Mouse (Mus musculus) embryonic facial prominence, embryonic 15.5 days (tissue): Measurements from ENCODE around the gene Gm49358. TPM values are rescaled to one million over a fixed set of nuclear protein-coding genes. Genes with fewer than 3 reads are reported as not detected.

Source experiments
- ATAC-seq: fragments of 200-750 bp; cut with Nextera tagmentation; 2 replicates; pipeline ENCODE4 v1.8.0; 2017; ENCODE audit warnings: low read depth, moderate TSS enrichment; ENCODE audit not compliant: insufficient number of reproducible peaks, low FRiP score, low TSS enrichment
- H3K27ac ChIP-seq: fragments of 300-500 bp; sonication (generic); replicated peaks from 2 replicates; pipeline ENCODE4 v1.5.1; 2015; ENCODE audit warnings: mild to moderate bottlenecking, inconsistent platforms
- H3K27me3 ChIP-seq: fragments of 300-500 bp; sonication (generic); 2 replicates; pipeline ENCODE4 v1.6.1; 2015; ENCODE audit warnings: inconsistent platforms
- H3K36me3 ChIP-seq: fragments of 300-500 bp; sonication (generic); 2 replicates; pipeline ENCODE4 v1.6.1; 2015; ENCODE audit warnings: mild to moderate bottlenecking, inconsistent platforms
- H3K4me1 ChIP-seq: fragments of 300-500 bp; sonication (generic); 2 replicates; pipeline ENCODE4 v1.6.1; 2015; ENCODE audit warnings: inconsistent platforms
- H3K4me2 ChIP-seq: fragments of 300-500 bp; sonication (generic); replicated peaks from 2 replicates; pipeline ENCODE4 v1.6.1; 2015; ENCODE audit warnings: mild to moderate bottlenecking, inconsistent platforms
- H3K4me3 ChIP-seq: fragments of 300-500 bp; sonication (generic); replicated peaks from 2 replicates; pipeline ENCODE4 v1.5.1; 2015; ENCODE audit warnings: mild to moderate bottlenecking, inconsistent platforms
- H3K9ac ChIP-seq: fragments of 300-500 bp; sonication (generic); 2 replicates; pipeline ENCODE4 v1.6.1; 2015; ENCODE audit warnings: inconsistent platforms
- H3K9me3 ChIP-seq: fragments of 300-500 bp; sonication (generic); replicated peaks from 2 replicates; pipeline ENCODE4 v1.6.1; 2016; ENCODE audit warnings: inconsistent platforms
- WGBS: fragments of 180-500 bp; shearing (Covaris S2); methylation state at CpG from one replicate; pipeline ENCODE4 v1.1.7; 2015; 5-methylcytosine and 5-hydroxymethylcytosine counted together
- polyA plus RNA-seq: library from polyadenylated mRNA; unstranded; fragments of >200 nt; fragmentation: Nextera tagmentation; extraction: Ambion mirVana; gene quantifications from 2 replicates; pipeline ENCODE4 v1.2.1, GENCODE M21; 2015

Gm49358 gene
- polyA plus RNA-seq, 1 experiment from 2014 or later: not detected

DNA sequence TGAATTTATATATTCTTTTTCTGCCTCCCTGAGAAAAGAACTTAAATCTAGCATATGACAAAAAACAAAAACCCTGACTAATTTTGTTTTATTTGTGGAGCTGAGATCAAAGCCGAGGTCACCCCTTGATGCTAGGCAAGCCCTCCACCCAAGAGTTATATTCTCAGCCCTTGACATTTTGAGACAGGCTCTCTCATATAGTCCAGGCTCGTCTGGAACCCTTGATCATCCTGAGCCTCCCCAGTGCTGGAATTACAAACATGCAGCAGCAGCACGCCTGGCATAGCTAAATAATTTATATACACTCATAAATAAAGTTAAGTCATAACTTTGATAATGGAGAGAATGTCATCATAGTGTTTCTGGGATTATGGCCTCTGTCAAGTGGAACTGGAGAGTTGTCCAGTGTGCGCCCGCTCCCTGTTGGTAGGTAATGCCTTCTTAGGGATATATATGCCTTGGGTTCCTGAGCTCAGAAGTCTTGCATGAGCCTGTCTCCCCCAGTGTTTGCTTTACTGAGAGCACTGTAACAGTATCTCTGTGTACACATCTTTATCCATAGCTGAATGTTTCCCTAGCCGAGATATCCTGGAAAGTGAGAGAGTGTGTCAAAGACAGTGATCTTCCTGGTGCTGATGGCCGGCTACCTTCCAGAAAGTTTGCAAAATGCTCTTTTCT is 27.9 kb downstream of the Gm49358 start:
- WGBS: 60% methylated on average over 7 of the region's 7 CpGs
- Histone ChIP-seq H3K9me3 (no peaks in the 10 kb centered on the region), H3K4me2 (no peak overlapping the region), H3K27me3 (no peaks in the 10 kb centered on the region), H3K4me1 (peaks cover 7% of the 10 kb centered on the region; the same call in 1 of the 2 replicates), H3K27ac (no peak overlapping the region), H3K9ac (no peak overlapping the region), H3K36me3 (no peaks in the 10 kb centered on the region), H3K4me3 (no peak overlapping the region)
- ATAC-seq: no peak

- no peak overlapping the region for H3K9ac ChIP-seq
- no peaks in the 10 kb centered on the region for H3K36me3 ChIP-seq
- ATAC-seq: no peak
- no peak overlapping the region for H3K4me3 ChIP-seq
- no peaks in the 10 kb centered on the region; the same call in 1 of the 2 replicates for H3K4me1 ChIP-seq
- 74% methylated on average over 2 of the region's 2 CpGs for WGBS
- no peak overlapping the region for H3K27ac ChIP-seq
- H3K27me3 ChIP-seq: no peaks in the 10 kb centered on the region
- no peaks in the 10 kb centered on the region for H3K9me3 ChIP-seq
- H3K4me2 ChIP-seq: no peak overlapping the region
These were observed 29.8 kb downstream of the Gm49358 start for GRCm38 (mm10) chr10:86793509-86793951.

DNA sequence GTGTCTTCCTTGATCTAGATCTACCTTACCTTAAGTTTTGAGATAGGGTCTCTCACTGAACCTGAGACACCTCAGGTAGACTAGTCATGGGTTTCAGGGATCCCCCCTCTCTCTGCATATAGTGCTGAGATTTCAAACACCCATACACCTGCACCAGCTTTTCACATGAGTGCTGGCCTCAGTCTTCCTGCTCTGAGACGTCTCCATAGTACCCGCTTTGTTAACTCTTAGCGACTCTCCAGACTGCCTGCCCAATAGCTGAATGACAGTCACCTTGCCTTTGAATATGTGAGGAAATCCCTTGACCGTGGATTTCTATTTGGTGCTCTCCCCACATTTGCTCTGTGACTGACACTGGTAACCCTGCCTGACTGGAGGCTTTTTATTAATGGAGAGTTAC is 30.4 kb downstream of the Gm49358 start:
- Histone ChIP-seq H3K4me1 (no peaks in the 10 kb centered on the region; the same call in 1 of the 2 replicates), H3K27ac (no peak overlapping the region), H3K36me3 (no peaks in the 10 kb centered on the region), H3K9me3 (no peaks in the 10 kb centered on the region), H3K4me3 (no peak overlapping the region), H3K9ac (no peak overlapping the region), H3K27me3 (no peaks in the 10 kb centered on the region), H3K4me2 (no peak overlapping the region)
- no peak for ATAC-seq
- 87% methylated on average over 4 of the region's 4 CpGs for WGBS

- 88% methylated on average over 9 of the region's 9 CpGs for WGBS
- no peak for ATAC-seq
- Histone ChIP-seq H3K4me3 (no peak overlapping the region), H3K9me3 (no peaks in the 10 kb centered on the region), H3K27ac (no peak overlapping the region), H3K9ac (no peak overlapping the region), H3K4me1 (no peaks in the 10 kb centered on the region; the same call in 1 of the 2 replicates), H3K27me3 (no peaks in the 10 kb centered on the region), H3K4me2 (no peak overlapping the region), H3K36me3 (no peaks in the 10 kb centered on the region)
These were observed 31.2 kb downstream of the Gm49358 start for GRCm38 (mm10) chr10:86794794-86795535.

GRCm38 (mm10) chr10:86796073-86796741 is 32.4 kb downstream of the Gm49358 start:
- H3K4me2 ChIP-seq: no peak overlapping the region
- H3K4me3 ChIP-seq: no peak overlapping the region
- H3K9me3 ChIP-seq: no peaks in the 10 kb centered on the region
- no peak overlapping the region for H3K27ac ChIP-seq
- no peak overlapping the region for H3K9ac ChIP-seq
- no peaks in the 10 kb centered on the region for H3K36me3 ChIP-seq
- WGBS: 93% methylated on average over 5 of the region's 5 CpGs
- ATAC-seq: peak; percentile 43; the same call in 1 of the 2 replicates
- no peaks in the 10 kb centered on the region; the same call in 1 of the 2 replicates for H3K4me1 ChIP-seq
- no peaks in the 10 kb centered on the region for H3K27me3 ChIP-seq

GRCm38 (mm10) chr10:86807362-86807761 is 43.6 kb downstream of the Gm49358 start:
- Histone ChIP-seq H3K4me2 (no peak overlapping the region), H3K9me3 (no peaks in the 10 kb centered on the region), H3K9ac (no peak overlapping the region), H3K4me3 (no peak overlapping the region), H3K4me1 (no peaks in the 10 kb centered on the region; the same call in 1 of the 2 replicates), H3K36me3 (no peaks in the 10 kb centered on the region), H3K27me3 (no peaks in the 10 kb centered on the region), H3K27ac (no peak overlapping the region)
- 96% methylated on average over 1 of the region's 1 CpGs for WGBS
- no peak for ATAC-seq

DNA sequence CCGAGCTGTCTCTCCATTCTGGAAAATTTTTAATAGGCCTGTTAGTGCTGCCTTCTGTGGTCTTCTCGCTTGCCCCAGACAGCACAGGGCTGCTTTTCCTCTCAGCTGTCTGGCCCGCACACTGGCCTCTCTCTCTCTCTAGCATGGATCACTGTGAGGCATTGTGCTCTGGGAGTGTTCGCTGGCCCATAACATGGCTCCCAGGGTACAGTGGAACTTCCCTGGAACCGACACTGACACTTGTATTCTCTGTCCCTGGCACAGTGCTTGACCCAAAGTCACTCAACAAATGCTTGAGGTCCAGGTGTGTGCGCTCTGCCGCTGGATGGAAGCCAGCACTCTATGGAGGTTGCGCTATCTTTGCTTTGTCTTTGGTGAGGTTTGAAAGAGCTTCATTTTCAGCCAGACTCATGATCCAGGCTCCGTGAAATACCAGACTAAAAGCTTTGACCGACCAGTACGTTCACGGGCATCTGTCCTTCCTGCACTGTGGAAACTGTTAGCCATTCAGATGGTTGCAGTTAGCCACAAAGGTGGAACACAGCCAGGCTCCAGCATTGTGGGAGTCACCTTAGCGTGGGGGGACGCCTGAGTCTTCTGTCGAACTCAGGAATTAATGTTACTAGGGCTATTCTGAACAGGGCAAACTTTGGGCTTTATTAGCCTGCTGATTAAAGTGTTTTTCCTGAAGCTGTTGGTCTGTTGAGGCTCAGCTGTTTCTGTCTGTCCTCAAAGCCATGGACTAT is 44.4 kb downstream of the Gm49358 start:
- no peak for ATAC-seq
- WGBS: 75% methylated on average over 15 of the region's 15 CpGs
- no peak overlapping the region for H3K9ac ChIP-seq
- H3K4me2 ChIP-seq: no peak overlapping the region
- no peak overlapping the region for H3K4me3 ChIP-seq
- H3K36me3 ChIP-seq: no peaks in the 10 kb centered on the region
- H3K9me3 ChIP-seq: no peaks in the 10 kb centered on the region
- H3K27ac ChIP-seq: no peak overlapping the region
- H3K4me1 ChIP-seq: no peaks in the 10 kb centered on the region; the same call in 1 of the 2 replicates
- H3K27me3 ChIP-seq: no peaks in the 10 kb centered on the region

DNA sequence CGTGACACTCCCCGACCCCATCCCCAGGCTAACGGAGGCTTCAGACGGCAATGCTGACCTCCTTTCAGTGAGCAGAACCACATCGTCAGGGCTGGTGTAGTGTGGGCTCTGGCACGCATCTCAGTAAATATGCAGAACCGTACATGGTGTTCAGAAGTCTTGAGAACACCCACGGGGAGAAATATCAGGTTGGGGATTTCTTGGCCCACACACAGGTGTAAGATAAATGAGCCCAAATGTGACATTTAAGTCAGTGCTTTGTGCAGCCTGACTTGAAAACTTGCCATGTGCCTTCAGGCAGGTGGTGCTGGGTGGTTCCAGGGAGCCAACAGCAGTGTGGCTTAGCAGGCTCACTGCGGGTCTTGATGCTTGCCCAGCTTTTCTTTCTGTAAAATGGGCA is 46.2 kb downstream of the Gm49358 start:
- H3K9ac ChIP-seq: no peak overlapping the region
- WGBS: 72% methylated on average over 9 of the region's 9 CpGs
- no peaks in the 10 kb centered on the region for H3K9me3 ChIP-seq
- H3K4me2 ChIP-seq: no peak overlapping the region
- H3K27me3 ChIP-seq: no peaks in the 10 kb centered on the region
- H3K36me3 ChIP-seq: no peaks in the 10 kb centered on the region
- H3K27ac ChIP-seq: no peak overlapping the region
- H3K4me3 ChIP-seq: no peak overlapping the region
- no peak for ATAC-seq
- H3K4me1 ChIP-seq: no peaks in the 10 kb centered on the region; the same call in 1 of the 2 replicates

- no peak overlapping the region for H3K4me3 ChIP-seq
These were observed 46.8 kb downstream of the Gm49358 start for GRCm38 (mm10) chr10:86810612-86811011.

DNA sequence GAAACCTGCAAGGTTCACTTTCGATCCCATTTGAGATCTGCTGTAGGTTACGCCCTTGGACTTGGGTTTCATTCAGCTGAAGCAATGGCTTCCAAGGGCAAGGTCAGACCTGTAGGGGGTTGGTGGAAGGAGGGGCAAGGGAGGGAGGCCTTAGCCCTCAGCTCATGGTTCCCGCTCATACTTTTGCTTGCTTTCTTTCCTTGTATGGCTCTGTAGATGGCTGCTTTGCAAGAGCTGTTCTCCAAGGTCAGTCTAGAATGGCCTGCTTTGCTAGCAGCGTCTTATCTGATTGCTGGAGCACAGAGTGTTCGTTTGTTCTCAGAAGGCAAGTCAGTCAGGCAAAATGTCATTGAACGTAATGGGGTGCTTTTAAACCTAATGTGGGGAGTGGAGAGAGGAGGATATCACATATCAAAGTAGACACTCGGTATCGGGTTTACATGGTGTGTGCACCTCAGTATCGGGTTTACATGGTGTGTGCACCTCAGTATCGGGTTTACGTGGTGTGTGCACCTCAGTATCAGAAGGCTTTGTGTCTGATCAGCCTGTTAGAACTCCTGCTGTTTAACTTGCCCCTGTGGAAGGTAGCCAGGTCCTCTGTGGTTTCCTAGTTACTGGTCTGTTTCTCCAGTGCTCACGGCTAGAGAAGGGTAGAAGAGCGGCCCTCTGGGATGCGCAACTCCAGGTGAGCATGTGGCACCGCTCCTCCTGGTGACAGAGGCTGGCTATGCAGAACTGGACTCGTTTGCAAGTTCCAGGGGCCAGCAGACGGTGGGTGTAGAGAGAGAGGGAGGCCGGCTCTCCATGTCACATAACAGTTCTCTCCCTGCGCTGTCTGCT is 50.7 kb downstream of the Gm49358 start:
- Histone ChIP-seq H3K36me3 (no peaks in the 10 kb centered on the region), H3K4me3 (no peak overlapping the region), H3K4me1 (peaks cover 4% of the 10 kb centered on the region), H3K27me3 (no peaks in the 10 kb centered on the region), H3K4me2 (no peak overlapping the region), H3K9ac (no peak overlapping the region), H3K9me3 (no peaks in the 10 kb centered on the region), H3K27ac (no peak overlapping the region)
- WGBS: 52% methylated on average over 19 of the region's 19 CpGs
- ATAC-seq: no peak

More at GRCm38 (mm10) chr10:86810612-86811011, 46.8 kb downstream of the Gm49358 start:
- 92% methylated on average over 5 of the region's 5 CpGs for WGBS
- Histone ChIP-seq H3K27me3 (no peaks in the 10 kb centered on the region), H3K9ac (no peak overlapping the region), H3K4me1 (no peaks in the 10 kb centered on the region; the same call in 1 of the 2 replicates), H3K4me2 (no peak overlapping the region), H3K9me3 (no peaks in the 10 kb centered on the region), H3K36me3 (no peaks in the 10 kb centered on the region), H3K27ac (no peak overlapping the region)
- ATAC-seq: no peak
